Mouse (Mus musculus): ENCODE data around the gene Hexb. TPM values are rescaled to one million over a fixed set of nuclear protein-coding genes. Genes with fewer than 3 reads are reported as not detected.
"Not testable (repeated sequence)": the region's sequence is repeated elsewhere in the genome, so short reads cannot be mapped to it uniquely, and the experiment has no call there.

Hexb gene
- total and polyA plus RNA-seq, 3 experiments = 12.7 to 15.4 TPM; not detected in 1

DNA sequence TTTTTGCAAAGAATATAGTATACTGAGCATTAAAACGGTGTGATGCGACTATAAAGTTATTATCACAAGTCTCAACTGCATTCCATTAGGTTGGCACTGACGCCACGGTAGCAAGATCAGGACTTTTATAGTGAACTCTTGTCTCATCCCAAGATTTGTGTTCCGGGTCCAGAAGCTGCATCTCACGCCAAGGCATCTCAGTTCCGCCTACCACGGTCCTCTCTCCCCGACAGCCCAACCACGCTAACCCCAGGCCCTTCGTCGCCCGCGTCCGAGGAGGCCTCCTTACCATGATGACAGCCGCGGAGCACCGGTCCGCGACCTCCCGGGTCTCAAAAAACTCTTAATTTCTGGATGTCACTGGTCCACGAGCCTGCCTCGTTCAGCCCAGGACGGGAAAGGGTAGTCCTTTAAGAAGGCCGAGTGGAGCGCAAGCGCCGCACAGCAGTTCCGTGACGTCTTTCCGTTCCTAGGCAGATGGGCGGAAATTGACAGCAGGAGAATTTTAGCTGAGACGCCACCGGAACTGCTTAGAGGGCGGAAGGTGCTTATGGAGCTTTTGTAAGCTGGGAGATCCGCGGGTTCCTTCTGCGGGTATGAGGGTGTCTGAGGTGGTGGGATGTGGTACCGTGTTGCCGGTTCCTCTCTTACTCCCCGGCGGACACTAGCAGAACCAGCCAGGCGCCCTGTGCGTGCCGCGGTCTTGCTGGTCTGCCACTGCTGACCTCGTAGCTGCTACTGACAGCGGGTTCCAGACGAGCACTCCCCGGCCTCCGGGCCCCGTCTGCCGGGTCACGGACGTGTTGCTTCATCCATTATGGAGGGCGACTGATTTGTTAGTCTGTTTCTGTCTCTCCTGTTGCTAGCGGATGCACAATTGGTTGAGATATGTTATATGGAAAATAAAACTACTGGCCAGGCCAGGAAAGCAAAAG, 60.4 kb downstream of the Hexb start, which contains the start of the genes Gfm2 and Nsa2 (continued):
- TF ChIP-seq TAL1 (IDR thresholded peaks at IDR 0.05; ENCODE audit: low read length) (no peak), ZKSCAN1 (IDR thresholded peaks at IDR 0.05; ENCODE audit: low read depth, low read length) (no peak), GATA1 (IDR thresholded peaks at IDR 0.05; ENCODE audit: low read depth, low read length) (no peak), ETS1 (IDR thresholded peaks at IDR 0.05; ENCODE audit: low read depth, low read length) (peak; percentile 53; the same call in 1 of the 2 replicates), ZC3H11A (IDR thresholded peaks at IDR 0.05; ENCODE audit: low read depth, low read length) (no peak)

- not testable (repeated sequence) for H3K79me2 ChIP-seq (ENCODE audit: control insufficient read depth, insufficient read depth, low read length, poor library complexity)
Measured at GRCm38 (mm10) chr13:97130413-97130812, 67.7 kb downstream of the Hexb start.

GRCm38 (mm10) chr13:97129654-97130053, 68.5 kb downstream of the Hexb start:
- not testable (repeated sequence) for H3K79me2 ChIP-seq (ENCODE audit: control insufficient read depth, insufficient read depth, low read length, poor library complexity); H3K27ac ChIP-seq (ENCODE audit: control insufficient read depth, low read depth, low read length); H3K9ac ChIP-seq (ENCODE audit: control insufficient read depth, low read depth, low read length, poor library complexity, severe bottlenecking); H3K4me1 ChIP-seq (ENCODE audit: control insufficient read depth in 1 of 2, insufficient read depth in 2 of 2, low read length in 2 of 2); H3K27me3 ChIP-seq (ENCODE audit: control insufficient read depth in 1 of 2, insufficient read depth in 2 of 2, low read length in 2 of 2); DNase-seq (ENCODE audit: low read depth, low spot score); H3K4me3 ChIP-seq (ENCODE audit: control insufficient read depth in 1 of 2, insufficient read depth in 1 of 2, low read depth in 2 of 2, low read length in 2 of 2); H3K9me3 ChIP-seq (replicated peaks; ENCODE audit: insufficient read depth, low read length)
- peaks cover 0 to 16% of the 10 kb centered on the region in 2 experiments; a peak in 2 of 4 replicates for H3K36me3 ChIP-seq (ENCODE audit: control insufficient read depth in 1 of 2, insufficient read depth in 2 of 2, low read length in 2 of 2)

More at GRCm38 (mm10) chr13:97130413-97130812, 67.7 kb downstream of the Hexb start:
- H3K4me3 ChIP-seq (ENCODE audit: control insufficient read depth in 1 of 2, insufficient read depth in 1 of 2, low read depth in 2 of 2, low read length in 2 of 2); DNase-seq (ENCODE audit: low read depth, low spot score); H3K9ac ChIP-seq (ENCODE audit: control insufficient read depth, low read depth, low read length, poor library complexity, severe bottlenecking); H3K9me3 ChIP-seq (replicated peaks; ENCODE audit: insufficient read depth, low read length); H3K4me1 ChIP-seq (ENCODE audit: control insufficient read depth in 1 of 2, insufficient read depth in 2 of 2, low read length in 2 of 2); H3K27ac ChIP-seq (ENCODE audit: control insufficient read depth, low read depth, low read length); H3K27me3 ChIP-seq (ENCODE audit: control insufficient read depth in 1 of 2, insufficient read depth in 2 of 2, low read length in 2 of 2): not testable (repeated sequence)
- H3K36me3 ChIP-seq (ENCODE audit: control insufficient read depth in 1 of 2, insufficient read depth in 2 of 2, low read length in 2 of 2) = peaks cover 0 to 18% of the 10 kb centered on the region in 2 experiments; a peak in 2 of 4 replicates

Other genes starting within 250 kb of the Hexb start
- not detected in 2 replicates for gene 1700029F12Rik, start 164.0 kb downstream of the Hexb start, total RNA-seq (2012; rRNA removed)
- not detected for gene 1700029F12Rik, start 164.0 kb downstream of the Hexb start, polyA plus RNA-seq (2012; ENCODE audit: insufficient read depth in 1 of 2, insufficient read length in 2 of 2, low read depth in 1 of 2, low replicate concordance in 2 of 2, missing spikeins in 1 of 2)
- gene Fam169a, start 131.1 kb downstream of the Hexb start, total RNA-seq (2012; rRNA removed) = 0.49 and 0.62 TPM in 2 replicates
- gene Fam169a, start 131.1 kb downstream of the Hexb start, polyA plus RNA-seq (2012; ENCODE audit: insufficient read depth in 1 of 2, insufficient read length in 2 of 2, low read depth in 1 of 2, low replicate concordance in 2 of 2, missing spikeins in 1 of 2) = under 1 TPM in 1 of 2 experiments, not detected in 1; 0.89 TPM
- gene Gm6169, start 99.1 kb downstream of the Hexb start, total RNA-seq (2012; rRNA removed) = 1.9 and 2.1 TPM in 2 replicates
- gene Gm6169, start 99.1 kb downstream of the Hexb start, polyA plus RNA-seq (2012; ENCODE audit: insufficient read depth in 1 of 2, insufficient read length in 2 of 2, low read depth in 1 of 2, low replicate concordance in 2 of 2, missing spikeins in 1 of 2) = 1 to 10 TPM in 1 of 2 experiments, not detected in 1; 3.6 TPM
- gene Gfm2, start 60.4 kb downstream of the Hexb start, total RNA-seq (2012; rRNA removed) = 25.7 and 25.9 TPM in 2 replicates
- 10 to 100 TPM in 1 of 2 experiments, not detected in 1; 34.1 TPM for gene Gfm2, start 60.4 kb downstream of the Hexb start, polyA plus RNA-seq (2012; ENCODE audit: insufficient read depth in 1 of 2, insufficient read length in 2 of 2, low read depth in 1 of 2, low replicate concordance in 2 of 2, missing spikeins in 1 of 2)
- 130 and 133 TPM in 2 replicates for gene Nsa2, start 60.4 kb downstream of the Hexb start, total RNA-seq (2012; rRNA removed)
- 100 to 1,000 TPM; 200 to 245 TPM for gene Nsa2, start 60.4 kb downstream of the Hexb start, polyA plus RNA-seq (2012; ENCODE audit: insufficient read depth in 1 of 2, insufficient read length in 2 of 2, low read depth in 1 of 2, low replicate concordance in 2 of 2, missing spikeins in 1 of 2)
- not detected in 2 replicates for gene Enc1, start 42.7 kb upstream of the Hexb start, total RNA-seq (2012; rRNA removed)
- not detected for gene Enc1, start 42.7 kb upstream of the Hexb start, polyA plus RNA-seq (2012; ENCODE audit: insufficient read depth in 1 of 2, insufficient read length in 2 of 2, low read depth in 1 of 2, low replicate concordance in 2 of 2, missing spikeins in 1 of 2)

All from MEL (cell line).